Mouse (Mus musculus) heart, embryonic 12.5 days (tissue): ENCODE measurements at regions not wholly inside any gene's neighbourhood (a gene's known extent, or its start where the extent isn't known, plus 50 kb on each side); places are given as distances from the start of the nearest gene placed in this dataset.

ENCODE experiments used
- ATAC-seq: fragments of 200-750 bp; cut with Nextera tagmentation; 2 replicates; pipeline ENCODE4 v1.8.0; 2017; ENCODE audit warnings: moderate TSS enrichment, moderate library complexity; ENCODE audit not compliant: insufficient number of reproducible peaks, low FRiP score
- H3K27ac ChIP-seq: fragments of 300-500 bp; sonication (generic); 2 replicates; pipeline ENCODE4 v1.5.1; 2016; ENCODE audit warnings: mild to moderate bottlenecking, moderate library complexity; ENCODE audit not compliant: poor library complexity, severe bottlenecking
- H3K27me3 ChIP-seq: fragments of 300-500 bp; sonication (generic); replicated peaks from 2 replicates; pipeline ENCODE4 v1.6.1; 2016; ENCODE audit warnings: mild to moderate bottlenecking, moderate library complexity
- H3K36me3 ChIP-seq: fragments of 300-500 bp; sonication (generic); 2 replicates; pipeline ENCODE4 v1.6.1; 2016; ENCODE audit warnings: mild to moderate bottlenecking, moderate library complexity
- H3K4me1 ChIP-seq: fragments of 300-500 bp; sonication (generic); replicated peaks from 2 replicates; pipeline ENCODE4 v1.6.1; 2016; ENCODE audit warnings: mild to moderate bottlenecking
- H3K4me2 ChIP-seq: fragments of 300-500 bp; sonication (generic); 2 replicates; pipeline ENCODE4 v1.6.1; 2016; ENCODE audit warnings: mild to moderate bottlenecking, moderate library complexity
- H3K4me3 ChIP-seq: fragments of 300-500 bp; sonication (generic); 2 replicates; pipeline ENCODE4 v1.5.1; 2016; ENCODE audit warnings: mild to moderate bottlenecking
- H3K9ac ChIP-seq: fragments of 300-500 bp; sonication (generic); 2 replicates; pipeline ENCODE4 v1.6.1; 2016; ENCODE audit warnings: mild to moderate bottlenecking, moderate library complexity
- H3K9me3 ChIP-seq: fragments of 300-500 bp; sonication (generic); replicated peaks from 2 replicates; pipeline ENCODE4 v1.6.1; 2016; ENCODE audit warnings: mild to moderate bottlenecking, moderate library complexity
- WGBS: fragments of 180-500 bp; shearing (Covaris S2); methylation state at CpG from one replicate; pipeline ENCODE4 v1.1.7; 2016; 5-methylcytosine and 5-hydroxymethylcytosine counted together

- no peak for ATAC-seq
- no peaks in the 10 kb centered on the region for H3K36me3 ChIP-seq
- no peak overlapping the region for H3K27ac ChIP-seq
- WGBS = 65% methylated on average over 8 of the region's 8 CpGs
- H3K27me3 ChIP-seq = no peaks in the 10 kb centered on the region
- H3K9me3 ChIP-seq = no peaks in the 10 kb centered on the region; the same call in 1 of the 2 replicates
- no peak overlapping the region for H3K4me2 ChIP-seq
- no peak overlapping the region for H3K4me3 ChIP-seq
- no peaks in the 10 kb centered on the region for H3K4me1 ChIP-seq
- H3K9ac ChIP-seq = no peak overlapping the region
Observed at GRCm38 (mm10) chr10:56893210-56893705, 516.1 kb downstream of the Gja1 start.

GRCm38 (mm10) chr10:56899640-56900274, 522.6 kb downstream of the Gja1 start:
- Histone ChIP-seq H3K4me2 (no peak overlapping the region), H3K27me3 (no peaks in the 10 kb centered on the region), H3K9me3 (no peaks in the 10 kb centered on the region), H3K4me3 (no peak overlapping the region), H3K27ac (no peak overlapping the region), H3K9ac (no peak overlapping the region), H3K36me3 (no peaks in the 10 kb centered on the region), H3K4me1 (no peaks in the 10 kb centered on the region)
- WGBS = 73% methylated on average over 5 of the region's 5 CpGs
- no peak for ATAC-seq

- Histone ChIP-seq H3K27ac (no peak overlapping the region), H3K4me1 (no peaks in the 10 kb centered on the region; the same call in 1 of the 2 replicates), H3K27me3 (no peaks in the 10 kb centered on the region), H3K36me3 (no peaks in the 10 kb centered on the region), H3K9ac (no peak overlapping the region), H3K4me3 (no peak overlapping the region), H3K9me3 (no peaks in the 10 kb centered on the region), H3K4me2 (no peak overlapping the region)
- WGBS = 81% methylated on average over 6 of the region's 6 CpGs
- no peak for ATAC-seq
Observed at GRCm38 (mm10) chr10:56900914-56901313, 523.8 kb downstream of the Gja1 start.

GRCm38 (mm10) chr10:56912711-56913110, 535.6 kb downstream of the Gja1 start:
- Histone ChIP-seq H3K27ac (no peak overlapping the region), H3K36me3 (no peaks in the 10 kb centered on the region), H3K9me3 (no peaks in the 10 kb centered on the region), H3K4me3 (no peak overlapping the region), H3K4me2 (no peak overlapping the region), H3K9ac (no peak overlapping the region), H3K4me1 (peaks cover 8% of the 10 kb centered on the region), H3K27me3 (no peaks in the 10 kb centered on the region)
- ATAC-seq = no peak
- 86% methylated on average over 1 of the region's 1 CpGs for WGBS

- Histone ChIP-seq H3K4me3 (no peak overlapping the region), H3K27me3 (no peaks in the 10 kb centered on the region), H3K4me2 (no peak overlapping the region), H3K36me3 (no peaks in the 10 kb centered on the region), H3K9ac (no peak overlapping the region), H3K27ac (peak overlapping the region; percentile 69; the same call in 1 of the 2 replicates), H3K9me3 (no peaks in the 10 kb centered on the region), H3K4me1 (peaks cover 8% of the 10 kb centered on the region)
- ATAC-seq = peak; percentile 57; the same call in 1 of the 2 replicates
- 43% methylated on average over 5 of the region's 5 CpGs for WGBS
Observed at GRCm38 (mm10) chr10:56914103-56914502, 537.0 kb downstream of the Gja1 start.

GRCm38 (mm10) chr10:56918412-56918811, 541.3 kb downstream of the Gja1 start:
- H3K27ac ChIP-seq = no peak overlapping the region
- H3K9me3 ChIP-seq = no peaks in the 10 kb centered on the region
- 54% methylated on average over 5 of the region's 5 CpGs for WGBS
- no peak for ATAC-seq
- H3K36me3 ChIP-seq = no peaks in the 10 kb centered on the region
- no peak overlapping the region for H3K4me3 ChIP-seq
- peaks cover 20% of the 10 kb centered on the region for H3K4me1 ChIP-seq
- H3K27me3 ChIP-seq = no peaks in the 10 kb centered on the region
- H3K4me2 ChIP-seq = no peak overlapping the region
- no peak overlapping the region for H3K9ac ChIP-seq

- Histone ChIP-seq H3K27ac (peak overlapping the region; percentile 22; the same call in 1 of the 2 replicates), H3K36me3 (no peaks in the 10 kb centered on the region), H3K9me3 (no peaks in the 10 kb centered on the region), H3K27me3 (no peaks in the 10 kb centered on the region), H3K4me3 (no peak overlapping the region), H3K9ac (0 out of 2 replicates have a peak overlapping the region, but pooled peaks have one; percentile 5), H3K4me1 (peaks cover 12% of the 10 kb centered on the region), H3K4me2 (peak overlapping the region; percentile 55)
- WGBS = 32% methylated on average over 20 of the region's 20 CpGs
- peak; percentile 22 for ATAC-seq
Observed at GRCm38 (mm10) chr10:56920711-56921672, 543.9 kb downstream of the Gja1 start.

GRCm38 (mm10) chr10:56935174-56935573, 551.0 kb upstream of the Hsf2 start:
- Histone ChIP-seq H3K4me1 (no peaks in the 10 kb centered on the region), H3K4me2 (no peak overlapping the region), H3K4me3 (no peak overlapping the region), H3K36me3 (no peaks in the 10 kb centered on the region), H3K9me3 (no peaks in the 10 kb centered on the region), H3K27me3 (no peaks in the 10 kb centered on the region), H3K9ac (no peak overlapping the region), H3K27ac (no peak overlapping the region)
- 85% methylated on average over 4 of the region's 4 CpGs for WGBS
- no peak for ATAC-seq

GRCm38 (mm10) chr10:56941972-56942371, 544.2 kb upstream of the Hsf2 start:
- H3K4me1 ChIP-seq = peaks cover 5% of the 10 kb centered on the region; the same call in 1 of the 2 replicates
- WGBS = 56% methylated on average over 4 of the region's 4 CpGs
- no peak overlapping the region for H3K4me2 ChIP-seq
- H3K9ac ChIP-seq = no peak overlapping the region
- no peak overlapping the region for H3K27ac ChIP-seq
- no peak overlapping the region for H3K4me3 ChIP-seq
- no peaks in the 10 kb centered on the region for H3K27me3 ChIP-seq
- no peak for ATAC-seq
- H3K9me3 ChIP-seq = no peaks in the 10 kb centered on the region
- no peaks in the 10 kb centered on the region for H3K36me3 ChIP-seq

GRCm38 (mm10) chr10:56944434-56945145, 541.6 kb upstream of the Hsf2 start:
- no peak overlapping the region for H3K4me3 ChIP-seq
- 63% methylated on average over 5 of the region's 5 CpGs for WGBS
- H3K9ac ChIP-seq = no peak overlapping the region
- H3K27ac ChIP-seq = no peak overlapping the region
- no peak for ATAC-seq
- H3K9me3 ChIP-seq = no peaks in the 10 kb centered on the region
- H3K4me2 ChIP-seq = no peak overlapping the region
- peaks cover 5% of the 10 kb centered on the region; the same call in 1 of the 2 replicates for H3K4me1 ChIP-seq
- no peaks in the 10 kb centered on the region for H3K27me3 ChIP-seq
- H3K36me3 ChIP-seq = no peaks in the 10 kb centered on the region

GRCm38 (mm10) chr10:56956728-56957127, 529.5 kb upstream of the Hsf2 start:
- no peaks in the 10 kb centered on the region for H3K4me1 ChIP-seq
- H3K9me3 ChIP-seq = no peaks in the 10 kb centered on the region
- no peaks in the 10 kb centered on the region for H3K36me3 ChIP-seq
- no peak for ATAC-seq
- H3K9ac ChIP-seq = no peak overlapping the region
- no peaks in the 10 kb centered on the region for H3K27me3 ChIP-seq
- WGBS = 90% methylated on average over 2 of the region's 2 CpGs
- H3K27ac ChIP-seq = no peak overlapping the region
- H3K4me3 ChIP-seq = no peak overlapping the region
- no peak overlapping the region for H3K4me2 ChIP-seq
